Mouse (Mus musculus): ENCODE results near the gene Gpat3.

Gene Gpat3

DNA sequence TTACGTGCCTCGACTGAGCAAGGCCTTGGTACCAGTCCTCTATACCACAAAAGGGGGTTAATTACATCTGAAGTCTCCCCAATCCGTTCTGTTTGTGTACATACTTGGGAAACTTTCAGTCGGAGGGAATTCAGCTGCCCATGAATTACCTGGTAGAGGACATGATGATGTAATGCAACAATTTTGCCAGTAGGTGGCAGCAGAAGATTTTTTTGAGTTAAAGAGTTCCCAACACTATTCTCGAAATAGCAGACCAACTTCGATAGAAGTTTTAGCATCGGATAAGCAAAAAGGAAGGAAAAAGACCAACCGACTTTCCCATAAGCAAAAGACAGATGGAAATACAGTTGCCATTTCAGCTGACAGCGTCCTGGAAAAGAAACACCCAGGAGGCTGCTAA is 73.6 kb downstream of the Gpat3 start:
- peak; percentile 56 for DNase-seq

DNA sequence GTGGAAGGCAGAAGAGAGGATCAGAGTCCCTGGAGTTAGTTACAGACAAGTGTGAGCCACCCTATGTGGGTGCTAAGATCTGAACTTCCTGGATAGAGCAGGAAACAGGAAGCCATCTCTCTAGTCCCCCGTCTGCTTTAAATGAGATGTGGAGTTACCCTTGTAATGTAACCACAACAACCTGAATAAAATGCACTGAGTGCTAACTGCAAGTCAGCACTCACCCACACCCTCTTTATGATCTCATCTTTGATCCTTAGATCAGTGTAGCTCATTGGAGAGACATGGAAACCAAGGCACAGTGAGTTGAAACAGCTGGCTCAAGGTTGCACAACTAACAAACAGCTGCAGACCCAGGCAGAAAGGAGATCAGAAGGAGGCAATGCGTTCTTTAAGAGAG is 84.2 kb downstream of the Gpat3 start:
- no peak for DNase-seq

DNA sequence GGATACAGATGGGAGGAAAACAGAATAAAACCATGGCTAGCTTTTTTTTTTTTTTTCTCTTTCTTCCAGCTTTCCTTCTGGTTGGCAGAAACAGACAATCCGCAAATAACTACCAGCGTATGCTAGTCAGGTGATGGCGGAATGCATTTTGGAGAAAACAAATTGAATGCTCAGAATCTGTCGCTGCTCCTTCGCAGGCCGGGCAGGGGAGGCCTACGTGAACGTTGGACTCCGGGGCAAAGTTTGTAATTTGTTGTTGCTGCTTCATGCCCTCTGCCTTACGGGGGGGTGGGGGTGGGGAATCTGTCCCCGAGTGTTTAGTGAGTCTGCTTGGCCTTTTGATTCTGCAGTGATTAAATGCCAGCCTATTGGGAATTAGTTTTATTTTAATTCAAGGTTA is 98.2 kb downstream of the Gpat3 start:
- no peak for DNase-seq

DNA sequence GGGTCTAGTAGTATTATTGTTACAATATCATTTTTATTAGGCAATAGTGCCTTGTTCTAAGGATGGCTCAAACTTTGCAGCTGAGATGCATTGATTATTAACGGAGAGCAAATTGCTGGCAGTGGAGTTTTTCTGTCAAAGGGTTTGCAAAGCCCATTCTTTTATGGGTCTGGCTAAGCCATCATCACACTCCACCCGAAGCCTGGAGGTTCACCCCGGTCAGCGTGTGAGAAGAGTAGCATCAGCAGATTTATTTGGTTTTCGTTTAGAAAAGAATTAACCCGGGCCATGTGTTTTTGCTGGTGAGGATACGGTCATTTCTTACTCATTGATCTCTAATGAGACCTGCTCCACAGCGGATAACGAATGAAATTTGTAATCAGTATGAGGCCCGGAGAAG is 99.8 kb downstream of the Gpat3 start:
- DNase-seq: no peak

Measured in thymus, postnatal 4 days (tissue).